Mouse (Mus musculus) kidney, adult 9 months (tissue): ENCODE data around the gene Mpzl2.
"Not testable (repeated sequence)": the region's sequence is repeated elsewhere in the genome, so short reads cannot be mapped to it uniquely, and the experiment has no call there.

Experiments
- DNase-seq: peaks from one replicate; pipeline ENCODE4 v3.0.0; 2022

The Mpzl2 gene

DNA sequence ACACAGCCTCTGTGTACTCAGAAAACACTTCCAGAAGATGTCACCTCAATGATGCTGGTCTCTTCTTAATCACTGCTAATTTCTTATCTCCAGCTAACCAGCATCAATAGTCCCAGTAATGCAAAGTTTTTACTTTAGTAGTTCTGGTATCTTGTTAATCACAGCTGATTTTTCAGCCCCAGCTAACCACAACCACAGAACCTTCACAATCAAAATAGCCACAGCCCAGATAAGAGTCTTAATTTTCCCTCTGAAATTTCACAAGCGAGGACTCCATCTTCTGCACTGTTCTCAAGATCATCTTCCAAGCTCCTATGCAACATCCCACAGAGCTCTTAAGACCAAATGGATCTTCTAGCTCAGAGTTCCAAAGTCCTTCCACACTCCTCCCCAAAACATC, 1.8 kb upstream of the Mpzl2 start:
- DNase-seq: not testable (repeated sequence)

DNA sequence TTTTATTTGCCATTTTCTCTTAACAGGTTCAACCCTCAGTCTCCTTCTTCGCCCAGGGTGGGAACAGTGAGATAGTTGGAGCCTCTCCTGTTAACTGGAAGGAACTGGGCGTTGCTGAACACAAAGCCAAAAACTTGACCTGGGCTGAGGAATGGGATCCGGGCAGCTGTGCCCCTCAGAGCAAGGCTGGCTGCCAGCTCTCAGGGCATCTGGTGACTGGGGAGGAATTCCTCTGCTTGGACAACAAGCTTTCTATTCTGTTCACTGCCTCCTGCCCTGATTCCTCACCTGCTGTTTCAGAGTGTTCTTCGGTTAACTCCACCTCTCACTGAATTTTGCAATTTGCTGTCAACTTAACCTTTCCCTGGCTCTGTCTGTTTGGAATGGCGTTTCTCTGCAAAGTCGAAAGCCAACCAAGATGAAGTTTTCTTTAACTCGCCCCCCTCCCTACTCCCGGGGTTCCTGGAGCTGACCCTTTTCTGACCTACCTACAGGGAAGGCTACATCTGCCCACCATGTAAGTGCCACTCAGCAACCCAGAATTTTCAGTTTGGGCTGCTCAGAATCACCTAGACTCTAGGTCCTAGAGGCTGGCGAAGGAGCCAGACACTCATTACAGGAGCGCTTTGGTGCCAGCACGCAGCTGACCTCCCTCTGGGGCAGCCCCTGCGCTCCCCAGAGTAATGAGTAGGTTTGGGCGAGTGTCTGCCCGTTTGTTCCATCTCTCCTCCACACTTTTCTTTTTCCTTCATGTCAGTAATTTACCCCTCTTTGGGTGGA, 657 bp downstream of the Mpzl2 start:
- peak; percentile 44 for DNase-seq

DNA sequence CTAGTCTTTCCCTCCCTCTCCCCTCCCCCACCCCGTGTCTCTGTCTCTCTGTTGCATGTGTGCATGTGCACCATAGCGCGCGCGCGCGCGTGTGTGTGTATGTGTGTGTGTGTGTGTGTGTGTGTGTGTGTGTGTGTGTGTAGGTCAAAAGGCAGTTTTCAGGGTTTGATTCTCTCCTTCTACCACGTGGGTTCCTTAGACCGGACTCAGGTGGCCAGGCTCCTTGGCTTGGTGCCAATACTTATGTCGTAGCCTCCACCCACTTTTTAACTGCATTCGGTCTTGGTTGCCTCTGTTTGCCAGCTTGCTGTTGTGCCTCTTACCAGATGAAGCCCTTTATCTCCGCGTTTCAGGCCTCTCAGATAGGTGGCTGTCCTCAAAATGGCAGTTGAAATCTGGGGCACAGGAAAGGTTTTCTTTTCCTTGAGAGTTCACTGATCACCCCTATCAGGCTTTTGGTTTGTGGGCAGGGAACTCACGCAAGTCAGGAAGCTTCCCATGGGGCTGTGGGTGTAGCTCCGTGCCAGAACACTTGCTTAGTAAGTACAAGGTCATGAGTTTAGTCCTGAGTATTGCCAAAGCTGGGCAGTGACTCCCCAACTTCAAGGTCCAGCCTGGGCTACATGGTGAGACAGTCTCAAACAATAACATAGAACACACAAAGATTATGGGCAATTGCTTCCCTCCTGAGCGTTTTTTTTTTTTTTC, 1.7 kb downstream of the Mpzl2 start:
- peak; percentile 64 for DNase-seq

DNA sequence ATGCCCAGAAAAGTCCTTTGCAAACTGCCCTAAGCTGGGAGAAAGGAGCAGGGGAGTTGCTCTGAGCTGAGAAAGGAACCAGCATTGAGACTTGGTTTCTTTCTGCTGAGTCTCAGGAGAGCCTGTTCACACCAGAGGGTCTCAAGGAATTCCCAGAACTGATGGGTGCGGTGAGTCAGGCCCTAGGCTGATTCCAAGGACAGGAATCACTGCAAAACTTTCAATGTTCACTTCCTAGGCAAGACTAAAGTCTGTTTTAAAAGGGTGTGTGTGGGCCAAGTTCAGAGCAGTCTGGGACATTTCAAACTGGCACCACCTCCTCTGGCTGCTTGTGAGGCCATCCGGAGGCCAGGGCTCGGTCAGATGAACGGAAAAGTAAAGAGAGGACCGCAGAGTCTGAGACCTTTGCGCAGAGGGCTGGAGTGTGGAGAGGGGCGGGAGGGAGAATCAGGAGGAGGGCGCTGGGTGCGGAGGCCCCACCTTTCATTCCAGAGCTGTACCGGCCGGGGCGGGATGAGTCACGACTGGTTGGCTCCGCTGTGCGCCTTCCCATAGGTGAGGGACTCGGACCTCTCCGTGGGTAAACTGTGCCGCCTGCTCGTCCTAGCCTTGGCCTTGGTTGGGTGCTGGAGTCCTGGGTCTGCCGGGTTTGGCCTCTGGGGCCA, 2.6 kb downstream of the Mpzl2 start:
- peak; percentile 90 for DNase-seq

DNA sequence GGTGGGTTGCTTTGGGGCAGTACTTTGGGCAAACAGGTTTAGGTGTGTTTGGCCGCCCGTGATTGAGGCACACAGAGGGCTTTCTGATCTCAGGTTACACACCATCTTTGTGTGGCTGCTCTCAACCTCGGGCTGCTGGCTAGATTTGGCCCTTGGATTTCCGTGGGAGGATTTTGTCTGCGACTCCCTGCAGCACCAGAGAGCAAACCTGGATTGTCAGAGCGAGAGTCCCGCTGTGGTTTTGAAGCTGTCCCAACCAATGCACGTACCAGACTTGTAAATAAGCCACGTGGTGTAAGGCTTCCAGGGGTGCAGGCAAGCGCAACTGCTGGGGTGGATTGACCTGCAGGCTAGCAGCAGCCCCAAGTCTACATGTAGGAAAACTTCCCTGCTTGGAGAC, 3.3 kb downstream of the Mpzl2 start:
- peak; percentile 58 for DNase-seq

DNA sequence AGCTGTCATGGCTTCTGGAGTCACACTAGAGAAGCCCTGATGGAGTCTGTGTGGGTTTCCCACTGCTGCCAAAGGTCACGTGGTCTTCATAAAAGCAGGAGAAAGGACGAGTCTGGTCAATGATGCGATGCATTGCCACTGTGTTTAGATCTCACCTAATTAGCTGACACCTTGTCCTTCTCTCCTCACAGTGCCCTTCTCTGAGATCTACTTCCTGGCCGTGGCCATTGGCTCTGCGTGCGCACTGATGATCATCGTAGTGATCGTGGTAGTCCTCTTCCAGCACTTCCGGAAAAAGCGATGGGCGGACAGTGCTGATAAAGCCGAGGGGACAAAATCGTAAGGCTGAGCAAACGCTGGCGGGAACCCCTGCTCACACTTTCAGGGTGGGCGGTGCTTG, 7.4 kb downstream of the Mpzl2 start:
- no peak for DNase-seq

DNA sequence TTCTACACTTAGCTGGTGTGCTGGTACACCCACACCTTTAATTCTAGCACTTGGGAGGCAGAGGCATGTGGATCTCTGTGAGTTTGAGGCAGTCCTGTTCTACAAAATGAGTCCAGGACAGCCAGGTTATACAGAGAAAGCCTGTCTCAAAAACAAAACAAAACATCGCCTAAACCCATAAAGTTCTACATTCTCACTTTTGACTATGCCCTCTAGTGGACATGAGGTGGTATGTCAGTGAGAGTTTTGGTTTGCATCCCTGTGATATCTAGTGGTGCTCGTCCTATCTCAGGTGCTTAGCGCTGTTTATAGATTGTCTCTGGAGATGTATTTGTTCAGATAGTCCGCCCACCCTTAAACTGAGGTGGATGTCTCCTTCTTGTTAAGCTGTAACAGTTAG, 8.9 kb downstream of the Mpzl2 start:
- peak; percentile 58 for DNase-seq

DNA sequence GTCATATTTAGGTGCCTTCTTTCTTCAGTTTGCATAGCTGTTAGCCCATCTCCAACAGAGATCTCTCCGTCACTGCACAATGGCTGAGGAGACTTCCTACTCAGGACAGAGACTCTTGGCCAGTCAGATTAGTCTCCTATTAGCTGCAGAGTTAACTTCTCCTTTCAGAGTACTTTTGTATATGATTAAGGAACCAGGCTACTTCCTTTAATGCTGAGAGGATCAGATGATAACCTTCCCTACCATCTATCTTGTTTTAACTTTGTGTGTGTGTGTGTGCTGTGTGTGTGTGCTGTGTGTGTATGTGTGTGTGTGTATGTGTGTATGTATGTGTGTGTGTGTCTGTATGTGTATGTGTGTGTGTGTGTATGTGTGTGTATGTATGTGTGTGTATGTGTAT, 10.1 kb downstream of the Mpzl2 start:
- DNase-seq: no peak

DNA sequence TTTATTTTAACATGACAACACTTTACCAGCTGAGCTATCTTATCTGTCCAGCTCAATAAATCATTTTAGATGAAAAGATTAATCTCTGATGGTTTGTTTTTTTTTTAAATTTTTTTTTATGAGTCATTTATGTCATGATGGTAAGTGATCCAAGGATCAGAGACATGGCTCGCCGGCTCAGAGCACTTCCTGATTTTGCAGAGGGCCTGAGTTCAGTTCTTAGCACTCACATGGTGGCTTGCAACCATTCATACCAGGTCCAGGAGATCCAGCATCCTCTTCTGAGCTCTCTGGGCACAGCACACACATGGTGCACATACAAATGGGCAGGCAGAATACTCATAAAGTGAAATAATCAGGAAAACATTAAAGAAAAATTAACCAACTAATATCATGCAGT, 10.7 kb downstream of the Mpzl2 start:
- DNase-seq: no peak

DNA sequence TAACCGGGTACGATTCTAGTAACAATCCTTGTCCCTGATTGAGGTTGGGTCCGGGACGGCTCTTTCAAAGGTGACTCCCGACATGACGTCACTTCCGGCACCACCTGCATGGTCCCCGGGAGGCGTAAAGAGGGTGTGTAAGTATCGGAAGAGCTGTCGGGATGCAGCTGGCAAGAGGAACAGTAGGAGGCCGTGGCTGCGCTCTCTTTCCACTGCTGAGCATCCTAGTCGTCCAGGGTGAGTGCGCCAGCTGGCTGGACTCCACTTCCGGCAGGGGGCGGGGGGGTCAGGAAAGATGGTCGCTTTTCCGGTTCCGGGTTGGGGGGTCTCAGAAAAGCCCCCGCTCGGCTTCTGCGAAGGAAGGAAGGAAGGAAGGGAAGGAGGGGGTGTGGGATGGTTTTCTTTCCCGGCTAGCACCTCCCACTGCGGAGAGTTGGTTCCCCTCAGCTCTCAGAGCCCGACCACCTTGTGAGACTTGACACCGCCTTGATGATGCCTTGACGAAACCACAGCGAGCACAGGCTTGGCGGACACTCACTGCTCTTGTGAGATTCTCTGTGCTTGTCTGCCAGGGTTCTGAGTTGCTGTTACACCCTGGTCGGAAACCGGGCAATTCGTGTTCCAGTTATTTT, 15.6 kb downstream of the Mpzl2 start, which contains the start of gene Mpzl3:
Gene Mpzl3, plus strand, starts transcription at position 105 of the 632 bp plus-strand sequence.
- DNase-seq: peak; percentile 89

DNA sequence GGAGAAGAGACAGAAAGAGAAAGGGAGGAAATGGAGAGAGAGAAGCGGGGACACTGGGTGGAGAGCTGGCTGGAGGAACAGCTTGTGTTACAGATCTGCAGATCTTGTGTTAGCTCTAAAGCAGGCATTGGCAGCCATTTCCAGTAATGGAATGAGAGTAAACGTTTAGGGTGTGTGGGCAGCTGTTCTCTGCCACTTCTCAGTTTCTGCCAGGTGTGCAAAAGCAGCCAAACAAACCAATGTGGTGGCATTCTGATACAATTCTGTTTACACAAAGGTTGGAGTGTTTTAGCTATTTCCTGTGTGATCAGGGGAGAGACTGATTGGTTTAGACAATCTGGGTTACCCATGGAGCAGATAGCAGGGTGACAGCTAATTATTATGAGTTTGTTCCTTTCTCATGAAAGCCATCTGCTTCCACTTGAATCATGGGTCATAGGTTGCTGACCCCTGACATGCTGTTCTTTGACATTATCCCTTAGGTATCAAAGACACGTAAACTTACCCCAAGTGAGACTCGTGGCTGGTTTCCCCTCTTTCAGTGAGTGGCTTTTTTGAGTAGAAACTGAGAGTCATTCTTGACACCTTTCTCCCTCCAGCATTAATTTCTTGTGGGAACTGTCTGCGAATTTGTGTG, 18.8 kb downstream of the Mpzl2 start:
- DNase-seq: no peak

DNA sequence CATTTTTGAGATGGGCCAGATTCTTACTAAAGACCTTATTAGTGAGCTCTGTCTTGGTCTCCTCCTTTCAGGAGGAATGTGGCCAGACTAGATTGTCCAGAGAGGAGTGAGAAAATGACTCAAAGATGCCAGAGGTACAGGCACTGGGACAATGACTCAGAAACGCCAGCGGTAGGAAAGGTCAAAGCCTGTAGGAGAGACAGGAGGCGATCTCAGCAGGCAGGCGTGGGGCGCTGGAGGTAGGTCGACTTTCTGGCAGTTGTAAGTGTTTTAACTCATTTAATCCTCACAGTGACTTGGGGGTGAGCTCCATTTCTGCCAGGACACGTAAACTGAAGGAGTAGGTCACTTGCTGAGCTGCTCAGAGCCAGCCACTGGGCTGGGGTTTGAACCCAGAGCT, 20.6 kb downstream of the Mpzl2 start:
- no peak for DNase-seq

DNA sequence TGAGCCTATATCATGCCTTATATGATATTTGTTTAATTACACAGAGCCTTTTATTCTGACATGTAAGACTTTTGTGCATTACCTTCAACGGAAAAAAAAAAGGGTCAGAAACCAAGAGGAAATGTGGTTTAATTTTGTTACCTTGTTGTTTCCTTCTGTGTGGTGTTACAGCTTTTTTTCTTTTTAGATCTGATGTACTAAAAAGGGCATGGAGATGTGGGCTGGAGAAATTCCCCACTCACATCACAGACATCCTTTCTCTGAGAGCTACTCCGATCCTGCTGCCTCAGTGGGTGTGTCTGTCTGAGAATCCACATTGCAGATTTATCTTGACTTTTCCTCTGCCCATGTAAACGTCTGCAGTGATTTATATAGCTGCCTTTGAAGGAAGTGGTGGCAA, 23.1 kb downstream of the Mpzl2 start:
- DNase-seq: no peak

DNA sequence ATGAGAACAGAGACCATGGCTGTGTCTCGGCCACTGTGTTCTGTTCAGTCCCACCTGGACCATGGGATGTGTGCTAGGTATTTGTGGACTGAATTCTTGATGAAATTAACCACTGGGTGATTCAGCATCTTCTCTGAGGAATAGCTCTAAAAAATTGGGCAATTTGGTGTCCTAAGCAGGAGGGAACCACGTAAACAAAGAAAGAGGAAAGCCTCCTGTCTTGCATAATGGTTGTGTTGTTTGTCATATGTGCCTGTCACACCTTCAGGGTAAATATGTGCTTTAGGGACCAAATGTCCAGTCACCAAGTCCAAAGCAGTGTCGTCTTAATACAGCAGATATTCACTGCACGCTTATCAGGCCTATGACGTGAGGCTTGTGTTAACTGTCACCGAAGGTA, 24.8 kb downstream of the Mpzl2 start:
- no peak for DNase-seq

DNA sequence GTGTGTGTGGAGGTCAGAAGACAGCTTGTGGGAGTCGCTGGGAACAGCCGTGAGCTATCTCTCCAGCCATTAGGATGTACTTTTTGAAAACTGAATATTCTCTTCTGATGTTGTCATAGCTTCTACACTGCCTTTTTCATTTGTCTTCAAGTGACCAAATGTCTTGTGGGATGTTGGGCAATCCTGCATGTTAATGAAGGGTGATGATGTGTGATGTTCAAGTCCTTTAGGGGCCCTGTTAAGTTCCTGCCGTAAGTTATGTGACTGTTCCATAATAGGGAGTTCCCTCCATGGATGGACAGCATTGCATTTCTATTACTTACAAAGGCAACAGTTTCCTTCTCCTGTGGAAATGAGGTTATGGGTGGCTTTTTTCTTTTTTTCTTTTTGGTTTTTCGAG, 27.1 kb downstream of the Mpzl2 start:
- DNase-seq: no peak

DNA sequence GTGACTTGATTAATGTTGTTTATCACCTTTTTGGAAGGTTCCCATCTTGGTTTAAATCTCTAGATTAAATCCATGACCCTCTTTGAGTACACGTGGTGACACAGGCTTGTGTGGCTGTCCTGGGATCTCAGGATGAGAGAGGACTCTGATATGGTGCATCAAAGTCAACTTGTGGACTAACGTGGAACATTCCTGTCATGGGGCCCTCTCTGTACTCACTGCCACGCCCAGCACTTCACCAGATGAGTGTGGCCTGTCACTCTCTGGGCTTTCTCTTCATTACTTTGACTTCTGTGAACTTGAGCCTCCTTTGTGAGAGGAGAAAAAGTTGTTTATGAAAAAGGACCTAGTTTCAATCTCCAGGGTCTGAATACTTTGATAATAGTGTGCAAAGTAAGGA, 32.2 kb downstream of the Mpzl2 start:
- DNase-seq: no peak

DNA sequence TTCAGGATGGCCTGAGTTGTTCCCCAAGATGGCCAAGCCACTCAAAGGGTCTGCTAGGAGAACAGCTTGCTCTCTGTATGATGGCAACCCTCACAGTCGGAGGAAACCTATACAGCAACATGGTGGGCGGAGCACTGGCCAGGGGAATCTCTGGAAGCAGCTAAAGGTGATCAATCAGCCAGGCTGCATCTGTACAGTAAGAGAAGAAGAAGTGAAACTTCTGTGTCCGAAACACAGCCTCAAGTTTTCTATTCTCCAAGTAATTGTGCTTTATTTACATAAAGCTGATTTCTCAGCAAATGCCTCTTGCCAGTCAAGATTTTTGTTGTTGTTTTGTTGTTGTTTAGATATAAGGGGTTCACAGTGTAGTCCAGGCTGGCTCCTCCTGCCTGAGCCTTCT, 38.3 kb downstream of the Mpzl2 start:
- no peak for DNase-seq

DNA sequence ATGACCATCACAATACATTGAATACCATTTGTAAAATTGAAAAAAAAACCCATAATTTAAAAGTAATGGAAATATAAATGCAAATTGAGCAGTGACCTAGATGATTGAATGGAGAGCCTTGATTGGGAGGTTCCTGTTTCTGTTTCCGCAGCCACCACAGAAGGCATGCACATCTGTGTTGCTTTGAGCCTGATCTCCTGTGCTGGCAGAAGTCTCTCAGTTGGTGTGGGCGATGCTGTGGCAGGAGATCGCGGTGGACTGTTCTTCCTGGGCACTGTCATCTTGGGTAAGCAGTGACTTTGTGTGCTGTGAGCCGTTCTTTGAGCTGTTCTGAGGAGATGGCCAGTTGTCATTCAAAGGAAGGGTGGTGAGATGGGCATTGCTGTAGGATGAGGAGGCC, 39.4 kb downstream of the Mpzl2 start, which contains the start of gene Jaml:
Gene Jaml, plus strand, starts transcription at position 173 of the 400 bp plus-strand sequence.
- no peak for DNase-seq

DNA sequence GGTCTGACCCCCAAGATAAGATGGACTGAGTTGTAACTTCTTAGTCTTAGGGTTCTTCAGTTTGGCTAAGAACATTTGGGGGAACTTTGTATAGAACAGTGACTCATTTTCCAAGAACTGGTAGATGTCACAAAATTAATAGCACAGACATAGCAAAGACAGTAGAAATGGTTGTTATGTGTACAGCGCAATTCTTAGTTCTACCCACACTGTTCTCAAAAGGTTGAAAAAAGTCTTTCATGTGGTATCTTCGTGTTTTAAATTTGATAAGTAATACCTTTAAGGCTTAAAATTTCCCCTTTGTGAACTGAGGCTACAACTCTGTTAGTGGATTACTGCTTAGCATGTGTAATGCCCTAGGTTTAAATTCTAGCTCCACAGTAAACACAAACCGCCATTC, 43.5 kb downstream of the Mpzl2 start:
- DNase-seq: no peak

DNA sequence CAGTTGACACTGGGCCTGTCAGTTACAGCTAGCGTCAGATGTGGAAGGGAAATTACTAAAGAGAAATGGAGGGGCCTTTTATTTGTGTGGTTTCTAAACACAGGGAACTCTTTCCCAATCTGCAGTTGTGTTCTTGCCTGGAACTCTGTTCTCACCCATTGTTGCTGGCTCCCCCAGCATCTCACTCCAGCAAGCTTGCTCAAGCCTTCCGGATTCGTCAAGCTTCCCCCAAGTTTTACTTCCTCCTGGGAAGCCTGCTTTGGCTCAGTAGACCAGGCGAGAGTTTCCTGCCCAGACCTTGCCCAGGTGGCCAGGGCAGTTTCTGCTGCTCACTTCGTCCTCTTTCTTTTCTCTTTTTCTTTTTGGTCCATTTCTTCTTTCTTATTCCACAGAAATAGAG, 45.0 kb downstream of the Mpzl2 start:
- no peak for DNase-seq

DNA sequence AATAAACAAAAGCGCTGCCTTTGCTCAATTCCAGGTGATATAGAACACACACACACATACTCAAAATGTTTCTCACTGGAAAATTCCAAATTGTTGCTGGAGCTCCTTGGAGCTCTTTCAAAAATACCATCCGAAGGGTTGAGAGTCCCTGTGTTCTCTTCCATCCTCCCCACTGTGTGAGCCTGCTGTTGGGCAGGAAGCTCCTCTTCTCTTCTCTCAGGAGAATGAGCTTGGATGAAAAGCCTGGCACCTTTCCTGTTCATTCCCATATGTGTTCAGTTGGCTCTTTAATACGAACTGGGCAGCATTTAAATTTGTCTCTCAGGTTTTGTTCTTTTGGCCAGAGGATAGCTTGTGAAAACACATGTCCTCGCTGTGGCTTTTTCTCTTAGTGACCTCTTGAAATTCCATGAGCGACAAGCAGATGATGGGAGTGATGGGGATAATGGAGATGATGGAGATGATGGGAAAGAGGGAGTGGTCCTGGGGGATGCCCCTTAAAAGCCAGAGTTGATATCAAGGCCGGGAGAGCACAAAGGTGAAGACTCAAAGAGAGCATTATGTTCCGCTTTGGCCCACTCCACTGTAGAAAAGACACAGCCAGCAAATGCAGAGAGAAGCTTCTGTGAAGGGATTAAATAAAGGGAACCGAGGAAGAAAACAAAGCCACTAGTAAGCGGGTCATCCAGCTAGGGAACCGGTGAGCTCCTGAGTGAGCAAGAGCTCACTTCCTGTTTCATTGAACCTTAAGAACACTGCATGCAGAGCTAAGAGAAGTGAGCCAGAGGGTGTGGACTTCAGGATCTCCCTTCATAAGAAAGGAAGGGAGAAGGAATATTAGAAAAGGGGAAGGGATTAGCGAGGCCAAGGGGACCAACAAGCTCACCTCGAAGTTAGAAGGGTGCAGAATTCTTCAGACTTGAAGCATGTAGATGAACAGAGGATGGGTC, 46.4 kb downstream of the Mpzl2 start:
- DNase-seq: no peak

DNA sequence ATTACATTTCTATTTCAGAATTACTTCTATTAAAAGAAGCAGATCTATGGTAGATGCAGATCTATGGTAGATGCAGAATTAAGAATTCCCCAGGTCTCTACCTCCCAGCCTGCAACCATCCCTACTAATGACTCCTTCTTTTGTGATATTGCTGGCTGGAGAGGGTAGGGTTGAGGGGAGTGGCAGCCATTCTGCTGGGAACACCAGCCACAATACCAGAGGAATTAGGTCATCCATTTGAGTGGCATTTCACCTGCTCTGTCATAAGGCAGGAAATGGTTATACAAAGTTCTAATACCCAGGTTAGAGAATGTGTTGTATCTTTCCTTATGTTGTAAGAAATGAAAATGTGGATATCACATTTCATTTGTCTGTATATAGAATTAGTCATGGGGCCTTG, 48.4 kb downstream of the Mpzl2 start:
- DNase-seq: no peak
